ENCODE assay signal across 11 mouse cellular contexts in genomic region chr11:97314110-97314509, GRCm38 (mm10). TPM values are rescaled to one million over a fixed set of nuclear protein-coding genes. Genes with fewer than 3 reads are reported as not detected.
A peak's percentile ranks its signal among the peaks of the same experiment; 100 is the strongest.
DNase-seq lines count a peak whose midpoint lies in the region; ATAC-seq and TF ChIP-seq lines count a peak whose summit lies in the region.
"Had no signal": no experiment of that assay in that cellular context is flagged by ENCODE, and none has a peak within 500 bp of the region (broad histone marks: within the 10 kb centered on the region; RNA-seq: fewer than 3 reads in every experiment).

No protein-coding gene starts in this region.

- no peaks in the 10 kb centered on the region for H3K27me3 ChIP-seq in forebrain, postnatal 0 days (ENCODE audit: insufficient read depth, low read length)
- no peaks in the 10 kb centered on the region for H3K27me3 ChIP-seq in forebrain, embryonic 11.5 days (ENCODE audit: control insufficient read depth, insufficient read depth, low read length)
- no peaks in the 10 kb centered on the region for H3K27me3 ChIP-seq in lung, postnatal 0 days (replicated peaks; ENCODE audit: insufficient read depth, low read length)
- H3K27me3 ChIP-seq in G1E (ENCODE audit: insufficient read depth, low read length), result no peaks in the 10 kb centered on the region

- ATAC-seq in forebrain, postnatal 0 days, result no peak
- no peak for ATAC-seq in forebrain, embryonic 11.5 days (replicated peaks; ENCODE audit: low FRiP score)
- no peak for ATAC-seq in lung, postnatal 0 days
- no peak for ATAC-seq in G1E (ENCODE audit: extremely low read depth, insufficient number of reproducible peaks, low FRiP score, poor library complexity, severe bottlenecking)

- no peak overlapping the region for H3K27ac ChIP-seq in forebrain, postnatal 0 days (ENCODE audit: low read depth, low read length)
- H3K27ac ChIP-seq in forebrain, embryonic 11.5 days (ENCODE audit: low read depth, low read length), result no peak overlapping the region
- no peak overlapping the region for H3K27ac ChIP-seq in lung, postnatal 0 days (ENCODE audit: low read length)
- H3K27ac ChIP-seq: hindbrain, embryonic 13.5 days had no signal

- DNase-seq in forebrain, postnatal 0 days, result no peak
- DNase-seq in forebrain, embryonic 11.5 days (ENCODE audit: low spot score), result no peak
- no peak for DNase-seq in lung, postnatal 0 days (ENCODE audit: low spot score)
- DNase-seq in lung, postnatal 25 days (ENCODE audit: low spot score), result no peak
- DNase-seq in G1E (ENCODE audit: low spot score), result no peak
- DNase-seq in natural killer cell, adult 2 months (ENCODE audit: low spot score in 2 of 2), result peak; percentile 25 to 37
- no peak for DNase-seq in frontal cortex, postnatal 25 days (ENCODE audit: low spot score in 2 of 2)
- no peak for DNase-seq in thymus, postnatal 25 days
- DNase-seq: left cerebral cortex, postnatal 4 days; thymus, adult 2 months had no signal

- no peaks in the 10 kb centered on the region for H3K36me3 ChIP-seq in forebrain, postnatal 0 days (ENCODE audit: insufficient read depth)
- no peaks in the 10 kb centered on the region for H3K36me3 ChIP-seq in forebrain, embryonic 11.5 days (ENCODE audit: control insufficient read depth, insufficient read depth, low read length)
- H3K36me3 ChIP-seq in lung, postnatal 0 days (ENCODE audit: insufficient read depth, low read length), result no peaks in the 10 kb centered on the region
- peaks cover 6% of the 10 kb centered on the region for H3K36me3 ChIP-seq in G1E (replicated peaks)
- H3K36me3 ChIP-seq: hindbrain, embryonic 13.5 days had no signal

- TF ChIP-seq CTCF in forebrain, postnatal 0 days (IDR thresholded peaks at IDR 0.05; ENCODE audit: low read depth), result peak; percentile 30; the same call in 1 of the 2 replicates
- TF ChIP-seq CTCF in lung, postnatal 0 days (IDR thresholded peaks at IDR 0.05), result peak; percentile 54
- TF ChIP-seq CTCF in G1E (IDR thresholded peaks at IDR 0.05; ENCODE audit: low read depth, low read length), result peak; percentile 17; the same call in 1 of the 2 replicates

- no peak for TF ChIP-seq EP300 in lung, postnatal 0 days (IDR thresholded peaks at IDR 0.05)

- peaks cover 11% of the 10 kb centered on the region for H3K4me1 ChIP-seq in forebrain, postnatal 0 days (ENCODE audit: insufficient read depth)
- peaks cover 5% of the 10 kb centered on the region; the same call in 1 of the 2 replicates for H3K4me1 ChIP-seq in forebrain, embryonic 11.5 days (replicated peaks; ENCODE audit: control insufficient read depth, insufficient read depth, low read length)
- H3K4me1 ChIP-seq in lung, postnatal 0 days (ENCODE audit: insufficient read depth, low read depth, low read length), result peaks cover 9% of the 10 kb centered on the region; the same call in 1 of the 2 replicates
- H3K4me1 ChIP-seq in G1E (ENCODE audit: insufficient read depth, low read depth, low read length), result peaks cover 39% of the 10 kb centered on the region

- no peak overlapping the region for H3K4me3 ChIP-seq in forebrain, postnatal 0 days (ENCODE audit: low read depth, low read length)
- no peak overlapping the region for H3K4me3 ChIP-seq in forebrain, embryonic 11.5 days (ENCODE audit: low read depth, low read length)
- H3K4me3 ChIP-seq in lung, postnatal 0 days (ENCODE audit: low read depth, low read length), result no peak overlapping the region
- H3K4me3 ChIP-seq in G1E (ENCODE audit: low read depth, low read length), result no peak overlapping the region
- H3K4me3 ChIP-seq: hindbrain, embryonic 13.5 days had no signal

- WGBS in forebrain, postnatal 0 days, result 84% methylated on average over 3 of the region's 3 CpGs
- 97% methylated on average over 3 of the region's 3 CpGs for WGBS in forebrain, embryonic 11.5 days
- WGBS in lung, postnatal 0 days, result 91% methylated on average over 3 of the region's 3 CpGs

- H3K9ac ChIP-seq in forebrain, postnatal 0 days, result no peak overlapping the region
- no peak overlapping the region for H3K9ac ChIP-seq in forebrain, embryonic 11.5 days (ENCODE audit: low read length)
- H3K9ac ChIP-seq in lung, postnatal 0 days (replicated peaks; ENCODE audit: low read depth), result no peak overlapping the region
- H3K9ac ChIP-seq: hindbrain, embryonic 13.5 days had no signal

- H3K4me2 ChIP-seq in forebrain, postnatal 0 days (ENCODE audit: low read depth), result no peak overlapping the region
- no peak overlapping the region for H3K4me2 ChIP-seq in forebrain, embryonic 11.5 days (ENCODE audit: low read depth, low read length, severe bottlenecking)
- H3K4me2 ChIP-seq in lung, postnatal 0 days (replicated peaks; ENCODE audit: low read depth, low read length), result no peak overlapping the region
- H3K4me2 ChIP-seq: hindbrain, embryonic 13.5 days had no signal

- H3K9me3 ChIP-seq in forebrain, postnatal 0 days (ENCODE audit: low read length), result no peaks in the 10 kb centered on the region
- no peaks in the 10 kb centered on the region for H3K9me3 ChIP-seq in forebrain, embryonic 11.5 days (ENCODE audit: control insufficient read depth, low read length)
- H3K9me3 ChIP-seq in lung, postnatal 0 days (ENCODE audit: low read length), result no peaks in the 10 kb centered on the region
- no peaks in the 10 kb centered on the region for H3K9me3 ChIP-seq in G1E (replicated peaks)
- H3K9me3 ChIP-seq: hindbrain, embryonic 13.5 days had no signal

RNA-seq across cellular contexts. Expression of gene Mrpl45, which starts 1.4 kb away (rescaled TPM):
- total RNA-seq in forebrain, postnatal 0 days (2014; rRNA removed), result 29.0 and 34.9 TPM in 2 replicates
- polyA plus RNA-seq in forebrain, postnatal 0 days (2015; fragmentation: Nextera tagmentation; extraction: Ambion mirVana), result 33.3 and 37.7 TPM in 2 replicates
- polyA plus RNA-seq in forebrain, embryonic 11.5 days (2014; fragmentation: Nextera tagmentation; extraction: Ambion mirVana), result 55.9 and 59.9 TPM in 2 replicates
- polyA plus RNA-seq in lung, postnatal 0 days (2015; fragmentation: Nextera tagmentation; extraction: Ambion mirVana), result 19.2 and 22.4 TPM in 2 replicates
- total RNA-seq in G1E (2014; fragmentation: Nextera tagmentation) (77.5 and 85.1 TPM in 2 replicates), G1E (2017) (46.3 and 46.8 TPM in 2 replicates)
- 8.3 and 13.1 TPM in 2 replicates for polyA plus RNA-seq in G1E (2012)

RNA-seq across cellular contexts. Expression of gene Npepps, which starts 33.7 kb away (rescaled TPM):
- total RNA-seq in forebrain, postnatal 0 days (2014; rRNA removed), result 66.5 and 98.7 TPM in 2 replicates
- 62.5 and 92.1 TPM in 2 replicates for polyA plus RNA-seq in forebrain, postnatal 0 days (2015; fragmentation: Nextera tagmentation; extraction: Ambion mirVana)
- polyA plus RNA-seq in forebrain, embryonic 11.5 days (2014; fragmentation: Nextera tagmentation; extraction: Ambion mirVana), result 108 and 122 TPM in 2 replicates
- polyA plus RNA-seq in lung, postnatal 0 days (2015; fragmentation: Nextera tagmentation; extraction: Ambion mirVana), result 47.5 and 54.3 TPM in 2 replicates
- total RNA-seq in G1E (2014; fragmentation: Nextera tagmentation) (81.3 and 87.9 TPM in 2 replicates), G1E (2017) (50.2 and 53.6 TPM in 2 replicates)
- polyA plus RNA-seq in G1E (2012), result 23.5 and 35.8 TPM in 2 replicates

RNA-seq across cellular contexts. Expression of gene Gpr179, which starts 37.8 kb away (rescaled TPM):
- 0.46 and 0.62 TPM in 2 replicates for total RNA-seq in forebrain, postnatal 0 days (2014; rRNA removed)
- 0.21 and 0.45 TPM in 2 replicates for polyA plus RNA-seq in forebrain, postnatal 0 days (2015; fragmentation: Nextera tagmentation; extraction: Ambion mirVana)
- 0.03 TPM in 2 replicates for polyA plus RNA-seq in forebrain, embryonic 11.5 days (2014; fragmentation: Nextera tagmentation; extraction: Ambion mirVana)
- 0.23 and 0.24 TPM in 2 replicates for polyA plus RNA-seq in lung, postnatal 0 days (2015; fragmentation: Nextera tagmentation; extraction: Ambion mirVana)
- not detected in 2 replicates for total RNA-seq in G1E (2014; fragmentation: Nextera tagmentation)
- 0.06 and 0.11 TPM in 2 replicates for total RNA-seq in G1E (2017)
- polyA plus RNA-seq in G1E (2012), result 0.01 and 0.02 TPM in 2 replicates

RNA-seq across cellular contexts. Expression of gene Socs7, which starts 48.2 kb away (rescaled TPM):
- total RNA-seq in forebrain, postnatal 0 days (2014; rRNA removed), result 54.9 and 64.3 TPM in 2 replicates
- polyA plus RNA-seq in forebrain, postnatal 0 days (2015; fragmentation: Nextera tagmentation; extraction: Ambion mirVana), result 5.3 and 6.4 TPM in 2 replicates
- polyA plus RNA-seq in forebrain, embryonic 11.5 days (2014; fragmentation: Nextera tagmentation; extraction: Ambion mirVana), result 4.3 and 4.5 TPM in 2 replicates
- 2.4 and 2.5 TPM in 2 replicates for polyA plus RNA-seq in lung, postnatal 0 days (2015; fragmentation: Nextera tagmentation; extraction: Ambion mirVana)
- total RNA-seq in G1E (2014; fragmentation: Nextera tagmentation) (14.9 and 49.0 TPM in 2 replicates), G1E (2017) (11.3 and 15.4 TPM in 2 replicates)
- 5.2 and 6.0 TPM in 2 replicates for polyA plus RNA-seq in G1E (2012)

Comparison
In these comparisons a context has a peak if more than half of its experiments do, and no peak if none do; other contexts are left out.
1. DNase-seq: peak in natural killer cell, adult 2 months (2 of 2); none in forebrain, postnatal 0 days (single experiment), forebrain, embryonic 11.5 days (single experiment), lung, postnatal 0 days (single experiment), lung, postnatal 25 days (single experiment), G1E (single experiment), frontal cortex, postnatal 25 days (0 of 2) and thymus, postnatal 25 days (single experiment).
2. Peak in every context shown above with its lines, with median percentiles within 50 percentile points of each other: CTCF ChIP-seq.